Mouse (Mus musculus) bone marrow macrophage, adult 2 months (primary cell): ENCODE results near the gene Iqce.

ENCODE experiments used
- CTCF ChIP-seq: IDR thresholded peaks from 2 replicates; pipeline ENCODE4 v1.5.1; 2012; ENCODE audit warnings: low read depth, mild to moderate bottlenecking, low read length, moderate library complexity
- POLR2A ChIP-seq: IDR thresholded peaks from 2 replicates; pipeline ENCODE4 v1.6.1; 2012; ENCODE audit warnings: mild to moderate bottlenecking, low read depth, low read length, borderline replicate concordance

GRCm38 (mm10) chr5:140628995-140629394, 73.2 kb downstream of the Iqce start:
- TF ChIP-seq CTCF (peak; percentile 46; the same call in 1 of the 2 replicates), POLR2A (no peak)
